Mouse (Mus musculus) testis, postnatal 14 days (tissue): Measurements from ENCODE around the gene A030003K21Rik.
"Not testable (repeated sequence)": the region's sequence is repeated elsewhere in the genome, so short reads cannot be mapped to it uniquely, and the experiment has no call there.

Experiments
- DNase-seq: peaks from one replicate; pipeline ENCODE4 v3.0.0; 2021; ENCODE audit warnings: low spot score

The A030003K21Rik gene

DNA sequence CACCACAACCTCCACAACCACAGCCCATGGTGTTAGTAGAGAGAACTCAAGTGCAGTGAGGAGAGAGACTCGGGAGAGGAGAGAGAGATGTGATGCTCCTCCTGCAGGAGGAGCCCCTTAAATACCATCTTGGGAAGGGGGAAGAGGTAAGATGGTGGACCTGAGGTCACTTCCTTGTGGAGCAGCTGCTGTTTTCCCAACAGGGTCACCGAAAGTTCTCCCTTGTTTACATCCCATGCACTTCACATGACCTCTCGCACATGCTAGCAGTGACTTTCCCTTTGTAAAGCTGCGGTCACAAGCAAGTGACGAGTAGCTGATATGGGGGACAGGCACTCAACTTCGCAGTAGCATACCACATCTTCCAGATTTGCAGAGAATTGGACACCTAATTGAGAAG, at the start of gene A030003K21Rik:
A030003K21Rik (minus strand) TSS at position 94 of the 400 bp plus-strand sequence.
- DNase-seq: not testable (repeated sequence)

DNA sequence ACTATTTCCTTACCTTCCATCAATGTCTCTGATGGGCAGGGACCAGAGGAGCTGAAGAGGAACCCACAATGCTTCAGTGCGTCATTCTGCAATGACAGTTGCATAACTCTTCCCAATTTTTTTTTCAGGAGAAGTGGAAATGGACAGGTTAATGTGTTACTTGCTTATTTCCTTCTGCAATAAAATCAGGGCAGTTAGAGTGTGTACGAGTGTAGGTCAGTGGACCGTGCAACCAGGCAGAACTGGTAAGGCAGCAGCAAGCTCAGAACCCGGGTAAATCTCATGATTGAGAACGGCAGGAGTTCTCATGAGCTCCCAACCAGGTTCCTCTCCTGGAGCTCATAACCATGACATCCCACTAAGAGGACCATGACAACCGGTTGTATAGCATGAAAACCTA, 48.9 kb upstream of the A030003K21Rik start:
- no peak for DNase-seq

DNA sequence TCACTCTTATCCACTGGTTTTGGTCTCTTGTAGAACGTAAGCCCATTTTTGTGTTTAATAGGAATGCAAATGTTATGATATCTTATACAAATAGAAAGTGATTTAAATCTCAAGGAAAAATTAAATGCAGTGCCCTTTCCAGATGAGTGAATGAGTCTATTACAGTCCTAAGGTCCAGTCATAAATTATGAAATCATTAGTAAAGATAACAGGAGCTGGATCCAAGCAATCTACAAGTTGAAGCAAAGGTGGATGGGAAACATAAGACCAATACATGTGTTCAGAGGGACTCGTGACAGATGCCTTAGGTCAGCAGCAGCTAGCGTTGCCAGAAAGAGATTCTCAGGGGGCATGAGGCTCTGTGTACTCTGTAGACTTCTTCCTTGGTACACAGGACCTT, 48.4 kb upstream of the A030003K21Rik start:
- DNase-seq: no peak

DNA sequence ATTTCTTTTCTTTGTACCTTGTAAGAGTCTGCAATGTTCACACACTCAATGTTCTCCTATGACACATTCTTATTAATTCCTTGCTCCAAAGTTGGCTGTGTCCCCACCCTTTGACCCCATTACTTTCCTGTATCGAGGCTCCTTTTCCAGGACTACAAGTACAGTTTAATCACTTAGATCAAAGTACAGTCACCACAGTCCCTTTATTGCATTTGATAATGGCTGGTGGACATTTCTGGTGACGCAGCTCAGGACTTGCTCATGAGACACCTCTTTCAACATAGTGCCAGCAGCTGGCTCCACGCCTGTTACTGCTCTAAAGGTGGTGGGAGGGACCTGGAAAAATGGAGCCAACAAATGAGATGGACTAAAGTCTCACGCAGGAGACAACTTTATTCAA, 47.9 kb upstream of the A030003K21Rik start:
- DNase-seq: no peak

- DNase-seq: no peak
Observed at GRCm38 (mm10) chr1:82987530-82988198, 44.5 kb upstream of the A030003K21Rik start.

GRCm38 (mm10) chr1:82986738-82987137, 43.5 kb upstream of the A030003K21Rik start:
- no peak for DNase-seq

GRCm38 (mm10) chr1:82977840-82978239, 34.7 kb upstream of the A030003K21Rik start:
- DNase-seq: no peak

DNA sequence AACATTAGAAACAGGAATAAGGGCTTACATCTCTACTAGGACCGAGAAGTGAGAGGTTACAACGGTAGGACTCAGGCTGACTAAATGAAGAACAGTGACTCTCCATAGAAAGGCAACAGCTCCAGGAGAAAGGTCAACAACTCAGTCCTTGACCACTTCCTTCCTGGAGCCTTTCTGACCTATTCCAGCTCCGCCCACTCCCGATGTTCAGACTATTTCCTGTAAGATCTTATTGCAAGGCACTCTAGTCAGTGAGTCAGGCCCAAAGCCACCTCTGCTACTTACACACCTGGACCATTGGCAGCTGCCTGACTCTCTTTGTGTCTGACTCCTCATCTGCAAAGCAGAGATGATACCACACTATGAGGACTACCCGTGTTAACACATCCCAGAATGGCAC, 32.6 kb upstream of the A030003K21Rik start:
- no peak for DNase-seq

DNA sequence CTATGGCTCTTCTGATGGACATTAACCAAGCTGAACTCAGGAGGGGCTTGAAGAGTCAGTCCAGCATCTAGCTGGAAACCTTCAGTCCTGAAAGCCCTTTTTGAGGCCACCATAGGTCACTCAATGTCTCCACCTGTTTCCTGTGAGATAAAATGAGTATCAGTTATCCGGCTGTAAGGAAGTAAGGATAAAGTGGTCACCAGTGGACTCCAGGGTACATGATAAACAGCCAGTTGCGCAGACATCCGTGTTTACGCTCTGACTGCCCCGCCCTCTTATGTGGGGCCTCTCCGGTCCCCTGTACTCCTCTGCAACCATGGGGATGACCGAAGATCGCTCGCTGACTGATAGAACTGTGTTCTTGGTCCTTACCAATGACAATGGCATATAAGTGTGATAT, 31.2 kb upstream of the A030003K21Rik start:
- no peak for DNase-seq

- no peak for DNase-seq
Observed at GRCm38 (mm10) chr1:82973901-82974300, 30.7 kb upstream of the A030003K21Rik start.

DNA sequence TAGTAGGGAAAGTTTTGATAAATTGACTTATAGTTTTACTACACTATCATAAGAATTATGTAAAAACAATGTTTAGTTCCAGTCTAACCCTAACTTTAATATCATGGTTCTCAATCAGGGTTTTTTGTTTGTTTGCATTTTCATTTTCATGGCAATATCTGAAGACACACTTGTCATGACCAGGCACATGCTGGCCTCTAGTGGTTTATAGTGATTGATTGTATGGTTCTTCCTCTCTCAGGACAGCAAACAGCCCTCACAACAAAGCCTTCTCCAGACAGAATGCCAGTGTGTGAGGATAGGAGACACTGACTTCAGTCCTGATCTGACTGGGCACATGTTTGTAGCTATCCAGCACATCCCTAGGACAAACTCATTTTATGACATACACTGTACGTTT, 30.1 kb upstream of the A030003K21Rik start:
- DNase-seq: no peak

GRCm38 (mm10) chr1:82972046-82972445, 28.9 kb upstream of the A030003K21Rik start:
- no peak for DNase-seq

DNA sequence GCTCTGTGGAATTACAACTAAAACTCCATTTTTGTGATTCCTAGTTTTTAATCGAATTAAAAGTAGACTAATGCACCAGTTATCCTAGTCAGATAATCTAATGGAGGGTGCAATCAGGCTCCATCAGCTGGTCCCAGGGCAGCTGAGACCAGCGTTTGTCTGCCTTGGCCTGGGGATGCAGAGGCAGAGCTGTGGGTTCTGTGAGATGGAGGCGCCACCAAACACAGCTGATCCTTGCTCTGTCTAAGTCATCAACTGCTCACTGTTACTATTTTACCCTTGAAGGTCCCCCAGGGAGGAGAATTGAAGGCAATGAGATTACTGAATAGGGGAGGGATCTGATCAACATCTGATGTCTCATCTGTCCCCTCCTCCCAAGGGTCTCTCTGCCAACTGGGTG, 23.2 kb upstream of the A030003K21Rik start:
- no peak for DNase-seq

GRCm38 (mm10) chr1:82959870-82960385, 16.7 kb upstream of the A030003K21Rik start, which contains the start of gene Gm47955:
Gene Gm47955, plus strand, starts transcription at chr1:82960286.
- peak; percentile 11 for DNase-seq

- not testable (repeated sequence) for DNase-seq
Observed at GRCm38 (mm10) chr1:82955913-82956312, 12.7 kb upstream of the A030003K21Rik start, which contains the start of gene Gm7544. Gene Gm7544, minus strand, starts transcription at chr1:82956013.

- DNase-seq: no peak
Observed at GRCm38 (mm10) chr1:82948601-82949000, 5.4 kb upstream of the A030003K21Rik start.

DNA sequence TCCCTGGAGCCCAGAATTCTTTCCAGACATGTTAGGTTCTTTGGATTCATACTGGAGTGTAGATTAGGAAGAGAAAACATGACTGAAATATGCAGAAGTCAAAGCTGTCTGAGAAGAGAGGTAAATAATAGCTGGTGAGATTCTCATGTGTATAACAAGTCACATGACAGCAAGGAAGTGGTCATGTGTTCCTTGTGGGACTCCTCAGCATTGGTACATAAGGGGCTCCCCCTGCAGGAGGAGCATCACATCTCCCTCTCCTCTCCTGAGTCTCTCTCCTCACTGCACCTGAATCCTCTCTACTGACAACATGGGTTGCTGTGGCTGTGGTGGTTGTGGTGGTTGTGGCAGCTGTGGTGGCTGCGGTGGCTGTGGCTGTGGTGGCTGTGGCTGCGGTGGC, 2.8 kb upstream of the A030003K21Rik start:
- DNase-seq: not testable (repeated sequence)

- not testable (repeated sequence) for DNase-seq
Observed at GRCm38 (mm10) chr1:82942505-82942904, 683 bp downstream of the A030003K21Rik start.

DNA sequence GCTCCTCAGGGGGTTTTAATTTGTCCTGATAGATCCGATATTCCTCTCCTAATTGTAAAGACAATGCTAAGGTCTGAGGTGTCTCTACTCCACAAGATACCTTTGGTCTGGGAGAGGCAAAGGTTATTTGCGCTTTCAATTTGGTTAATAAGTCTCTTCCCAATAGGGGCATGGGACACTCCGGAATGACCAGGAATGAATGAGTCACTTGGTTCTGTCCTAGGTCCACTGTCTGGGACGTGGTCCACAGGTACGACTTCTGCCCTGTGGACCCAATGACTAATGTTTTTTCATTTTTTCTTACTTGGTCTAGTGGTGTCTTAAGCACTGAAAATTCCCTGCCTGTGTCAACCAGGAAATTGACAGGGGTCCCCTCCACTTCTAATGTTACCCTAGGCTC, 4.5 kb downstream of the A030003K21Rik start:
- no peak for DNase-seq

- not testable (repeated sequence) for DNase-seq
Observed at GRCm38 (mm10) chr1:82931326-82931725, 11.9 kb downstream of the A030003K21Rik start, which contains the start of gene Gm6217. Gene Gm6217, minus strand, starts transcription at chr1:82931399.

DNA sequence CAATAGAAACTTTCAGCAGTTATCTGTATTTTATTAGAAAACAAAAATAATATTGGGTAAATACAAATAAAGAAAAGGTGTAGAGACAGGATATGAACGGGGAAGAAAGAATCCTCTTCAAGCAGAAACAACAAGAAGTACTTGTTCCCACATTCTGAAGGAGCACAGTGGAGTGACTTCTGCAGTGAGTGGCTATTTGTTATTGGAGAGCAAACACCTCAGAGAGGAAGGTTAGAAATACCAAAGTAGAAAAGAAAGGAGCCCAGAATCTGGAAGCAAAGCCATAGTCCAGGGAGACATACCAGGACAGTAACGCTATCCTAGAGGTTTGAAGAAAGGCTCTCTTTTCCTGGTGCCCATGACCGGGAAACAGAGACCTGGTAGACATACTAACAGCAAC, 12.6 kb downstream of the A030003K21Rik start:
- DNase-seq: not testable (repeated sequence)

DNA sequence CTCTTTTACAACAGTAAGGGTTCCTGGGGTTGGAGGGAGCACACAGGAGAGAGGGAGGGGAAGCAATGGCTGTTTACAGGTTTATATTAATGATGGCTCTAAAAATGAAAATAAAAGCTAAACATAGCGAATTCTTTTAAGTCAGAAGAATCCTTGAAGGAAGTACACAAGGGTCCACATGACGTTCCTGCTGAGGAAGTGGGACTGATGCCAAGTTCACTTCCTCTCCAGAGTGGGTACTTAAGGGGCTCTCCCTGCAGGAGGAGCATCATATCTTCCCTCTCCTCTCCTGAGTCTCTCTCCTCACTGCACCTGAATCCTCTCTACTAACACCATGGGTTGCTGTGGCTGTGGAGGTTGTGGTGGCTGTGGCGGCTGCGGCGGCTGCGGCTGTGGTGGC, 18.5 kb downstream of the A030003K21Rik start, which contains the start of gene A030014E15Rik:
A030014E15Rik (plus strand) TSS at position 268 of the 400 bp plus-strand sequence.
- DNase-seq: no peak

DNA sequence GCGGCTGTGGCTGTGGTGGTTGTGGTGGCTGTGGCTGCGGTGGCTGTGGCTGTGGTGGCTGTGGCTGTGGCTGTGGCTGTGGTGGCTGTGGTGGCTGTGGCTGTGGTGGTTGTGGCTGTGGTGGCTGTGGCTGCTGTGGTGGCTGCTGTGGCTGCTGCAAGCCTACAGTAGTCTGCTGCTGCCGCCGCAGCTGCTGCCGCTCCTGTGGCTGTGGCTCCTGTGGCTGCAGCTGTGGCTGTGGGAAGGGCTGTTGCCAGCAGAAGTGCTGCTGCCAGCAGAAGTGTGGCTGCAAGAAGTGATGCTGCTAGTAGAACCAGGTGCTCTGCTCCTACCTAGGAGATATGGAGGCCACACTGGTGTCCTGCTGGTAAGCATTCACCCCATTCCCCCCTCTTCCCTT, 29.8 kb downstream of the A030003K21Rik start:
- DNase-seq: not testable (repeated sequence)

DNA sequence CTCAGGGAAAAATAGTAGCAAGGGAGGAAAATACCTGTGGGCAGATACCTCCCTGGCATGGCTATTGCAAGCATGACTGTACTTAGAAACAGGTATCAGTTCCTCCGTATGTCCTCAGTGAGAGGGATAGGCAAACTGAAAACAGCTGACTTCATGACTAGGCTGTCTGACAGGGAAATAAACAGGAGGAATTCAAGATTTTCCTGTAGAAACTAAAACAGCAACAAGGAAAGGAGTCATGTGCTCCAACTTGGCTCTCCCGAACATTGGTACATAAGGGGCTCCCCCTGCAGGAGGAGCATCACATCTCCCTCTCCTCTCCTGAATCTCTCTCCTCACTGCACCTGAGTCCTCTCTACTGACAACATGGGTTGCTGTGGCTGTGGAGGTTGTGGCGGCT, 30.2 kb downstream of the A030003K21Rik start, which contains the start of gene A030005L19Rik:
A030005L19Rik (plus strand) TSS at position 301 of the 400 bp plus-strand sequence.
- DNase-seq: no peak
